Mouse (Mus musculus): ENCODE results near the gene Mtus2.
"Not testable (repeated sequence)": the region's sequence is repeated elsewhere in the genome, so short reads cannot be mapped to it uniquely, and the experiment has no call there.

Gene Mtus2

DNA sequence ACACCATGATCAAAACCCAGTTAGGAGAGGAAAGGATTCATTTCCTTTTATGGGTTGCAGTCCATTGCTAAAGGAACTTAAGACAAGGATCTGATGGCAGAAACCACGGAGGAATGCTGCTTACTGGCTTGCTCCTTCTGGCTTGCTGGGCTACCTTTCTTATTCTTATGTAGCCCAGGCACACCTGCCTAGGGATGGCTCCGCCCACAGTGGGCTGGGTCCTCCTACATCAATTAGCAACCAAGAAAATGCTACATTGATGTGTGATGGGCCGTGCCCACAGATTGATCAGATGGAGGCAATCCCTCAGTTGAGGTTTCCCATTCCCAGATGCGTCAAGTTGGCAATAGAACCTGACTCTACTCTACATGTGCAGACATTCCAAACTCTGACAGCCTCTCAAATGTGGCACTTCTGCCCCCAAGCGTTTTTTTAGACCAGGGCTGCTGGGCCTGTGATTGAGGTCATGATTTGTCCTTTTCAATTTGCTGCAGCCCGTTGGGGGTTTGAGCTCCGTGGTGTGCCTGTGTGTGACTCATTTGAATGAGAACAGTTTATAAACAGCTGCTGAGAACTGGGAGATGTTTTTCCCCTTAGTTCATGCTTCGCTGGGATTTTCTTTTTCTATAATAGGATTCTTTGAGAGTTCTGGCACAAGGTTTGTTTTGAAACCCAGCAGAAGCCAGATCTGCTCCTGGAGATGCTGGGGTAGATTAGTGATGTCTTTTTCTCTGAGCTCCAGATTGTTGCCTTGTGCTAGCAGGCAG, 173.8 kb downstream of the Mtus2 start:
- DNase-seq = peak; percentile 26 to 40

DNA sequence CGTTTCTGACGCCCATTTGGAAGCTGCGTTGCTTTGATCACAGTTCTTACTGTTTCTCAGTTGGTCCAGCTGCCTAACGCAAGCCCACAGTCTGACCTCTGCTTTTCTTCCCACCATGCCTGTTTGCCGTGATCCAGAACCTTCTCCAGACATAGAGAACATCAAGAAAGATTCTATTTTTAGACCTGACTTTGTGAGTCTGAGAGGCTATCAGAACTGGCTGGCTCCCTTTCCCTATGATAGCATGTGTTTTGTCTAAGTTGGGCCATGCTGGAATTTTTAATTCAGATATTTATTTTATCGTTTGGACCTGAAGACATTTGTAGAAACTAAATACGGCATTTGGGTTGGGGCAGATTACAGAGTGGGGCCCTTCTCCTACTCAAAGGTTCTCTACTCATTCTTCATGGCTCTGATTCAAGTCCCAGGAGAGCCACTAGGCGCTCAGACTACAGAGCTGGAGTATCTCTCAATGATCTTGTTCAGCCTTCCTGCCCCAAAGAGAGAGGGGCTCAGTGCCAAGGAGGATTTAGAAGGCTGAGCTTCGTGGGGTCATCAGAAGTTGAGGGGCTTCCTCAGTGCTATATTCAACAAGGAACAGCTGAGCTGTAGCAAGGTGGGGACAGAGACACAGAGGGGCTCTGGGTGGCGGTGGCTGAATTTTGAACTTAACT, 174.5 kb downstream of the Mtus2 start:
- peak; percentile 14 to 44 for DNase-seq

DNA sequence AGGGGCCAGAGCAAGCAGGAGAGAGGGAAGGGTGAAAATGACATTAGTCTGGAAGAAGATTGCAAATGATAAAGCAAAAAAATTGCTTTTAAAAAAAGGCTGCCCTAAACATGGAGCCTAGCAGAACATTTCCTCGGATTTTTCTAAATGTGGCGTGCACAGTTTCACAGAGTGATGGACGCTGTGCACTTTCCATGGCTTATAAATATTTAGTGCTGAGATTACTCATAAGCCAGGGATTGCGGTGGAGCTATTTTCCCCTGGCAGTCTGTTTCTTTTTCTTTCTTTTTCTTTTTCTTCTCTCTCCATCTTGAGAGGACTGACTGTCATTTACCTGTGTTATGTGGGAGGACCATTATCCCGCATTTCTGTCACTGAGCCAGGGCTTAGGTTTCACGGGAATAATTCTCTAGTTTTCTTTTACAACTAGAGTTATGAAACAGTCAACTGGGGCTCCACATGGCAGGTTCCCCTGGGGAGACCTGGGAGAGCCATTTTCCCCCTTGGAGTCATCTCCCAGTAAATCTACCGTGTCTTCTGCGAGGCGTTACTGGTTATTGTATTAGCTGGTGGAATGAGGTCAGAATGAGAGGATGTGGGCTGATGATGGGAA, 176.4 kb downstream of the Mtus2 start:
- no peak for DNase-seq

DNA sequence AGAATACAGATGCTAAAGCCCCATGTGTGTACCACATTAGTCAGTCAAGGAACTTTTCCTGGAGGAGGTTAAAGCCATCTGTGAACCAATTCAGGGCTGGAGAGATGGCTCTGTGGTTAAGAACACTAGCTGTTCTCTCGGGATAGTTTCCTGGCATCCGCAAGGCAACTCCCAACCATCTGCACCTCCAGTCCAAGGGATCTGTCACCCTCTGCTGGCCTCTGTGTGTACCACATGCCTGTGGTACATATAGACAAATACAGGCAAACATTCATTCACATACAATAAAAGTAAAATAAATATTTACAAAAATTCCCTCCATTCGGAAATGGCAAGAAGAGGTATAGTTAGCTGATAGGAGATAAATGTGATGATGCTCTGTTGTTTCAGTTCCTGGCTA, 184.5 kb downstream of the Mtus2 start:
- DNase-seq = no peak

DNA sequence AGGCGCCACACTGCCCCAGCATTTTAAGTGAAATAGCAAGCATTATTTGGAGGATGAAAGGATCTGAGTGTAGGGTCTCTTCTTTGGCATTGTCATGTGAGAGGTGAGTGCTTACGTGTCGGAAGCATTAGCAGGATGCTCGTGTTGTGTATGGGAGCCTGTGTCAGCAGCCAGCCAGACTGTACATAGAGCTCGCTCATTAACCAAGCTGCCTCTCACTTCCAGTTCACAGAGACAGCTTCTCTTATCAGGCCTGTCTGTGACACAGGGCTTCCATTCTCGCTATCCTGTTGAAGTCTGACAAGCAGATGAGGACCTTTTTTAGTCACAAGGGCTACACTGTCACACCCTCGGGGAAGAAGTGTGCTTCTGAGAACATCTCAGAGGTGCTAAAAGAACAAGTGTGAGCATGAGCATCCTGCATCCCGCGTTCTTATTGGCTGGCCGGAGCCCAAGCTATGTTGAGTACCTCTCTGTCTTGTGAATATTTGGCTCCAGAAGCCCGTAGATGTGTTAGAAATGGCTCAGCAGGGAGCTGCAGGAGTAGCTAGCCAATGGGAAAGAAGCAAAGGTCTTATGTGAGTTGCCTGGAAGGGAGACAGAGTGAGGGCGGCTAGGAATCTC, 189.2 kb downstream of the Mtus2 start:
- DNase-seq = no peak

DNA sequence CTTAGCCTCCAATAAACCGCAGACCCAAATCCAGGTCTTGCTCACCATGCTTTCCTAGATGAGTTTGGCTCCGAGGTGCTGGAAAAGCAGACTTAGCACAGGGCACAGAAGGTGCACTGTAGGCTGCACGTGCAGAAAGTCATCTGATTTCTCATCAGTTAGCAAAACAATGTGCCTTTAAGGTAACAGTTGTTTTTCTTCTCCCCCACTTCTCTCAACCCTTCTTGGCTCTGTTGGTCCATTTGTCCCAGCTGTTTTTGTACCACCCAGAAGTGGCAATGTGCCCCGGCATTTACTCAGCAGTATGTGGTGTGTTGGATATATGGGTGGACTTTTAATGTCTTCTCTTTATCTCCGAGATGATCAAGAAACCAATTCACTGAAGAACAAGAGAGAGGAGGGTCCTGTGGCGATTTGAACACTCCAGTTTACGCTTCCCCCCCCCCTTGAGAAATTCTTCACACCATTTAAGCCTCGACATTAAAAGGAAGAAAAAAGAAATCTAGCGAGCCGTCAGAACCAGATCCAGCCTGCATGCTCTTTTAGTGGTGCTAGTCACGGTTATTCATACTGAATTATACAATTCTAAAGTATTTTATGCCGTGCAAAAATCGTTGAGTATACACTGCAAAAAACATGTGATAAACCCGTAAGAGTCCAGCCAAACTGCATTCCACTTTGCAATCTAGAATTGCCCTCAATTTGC, 194.9 kb downstream of the Mtus2 start:
- DNase-seq = peak; percentile 15 to 40

DNA sequence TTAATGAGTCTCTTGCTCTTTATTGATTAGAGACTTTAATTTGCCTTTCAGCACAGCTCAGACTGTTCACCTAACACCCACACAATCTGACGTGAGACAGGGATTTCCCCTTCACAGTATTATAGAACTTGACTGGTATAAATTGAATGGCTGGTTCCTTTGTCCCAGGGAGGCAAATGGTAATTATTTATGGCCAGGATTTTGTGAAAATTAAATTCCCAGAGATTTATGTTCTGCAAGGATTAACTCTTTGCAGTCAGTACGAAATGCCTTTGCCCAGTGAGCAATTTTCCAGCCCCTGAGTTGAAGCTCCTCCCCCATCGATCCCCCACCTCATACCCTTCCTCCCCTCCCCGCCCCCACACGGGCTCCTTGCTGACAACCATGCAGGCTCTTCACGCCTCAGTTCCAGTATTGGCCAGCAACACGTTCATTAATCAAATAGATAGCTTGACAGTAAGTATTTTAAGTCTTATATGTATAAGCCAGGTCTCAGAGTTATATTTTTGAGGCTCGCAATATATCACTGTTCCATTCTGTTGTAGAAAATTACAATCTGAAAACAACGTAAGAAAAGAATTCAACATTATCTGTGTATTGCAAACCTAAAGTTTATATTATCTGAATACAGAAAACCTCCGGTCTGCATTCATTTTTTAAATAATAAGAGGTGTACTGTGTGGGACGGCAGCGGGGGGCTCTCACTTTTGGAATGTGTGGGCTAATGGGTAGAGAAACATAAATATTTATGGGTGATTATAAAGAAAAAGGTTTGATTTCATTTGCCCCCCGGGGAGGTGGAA, 195.7 kb downstream of the Mtus2 start:
- no peak for DNase-seq

DNA sequence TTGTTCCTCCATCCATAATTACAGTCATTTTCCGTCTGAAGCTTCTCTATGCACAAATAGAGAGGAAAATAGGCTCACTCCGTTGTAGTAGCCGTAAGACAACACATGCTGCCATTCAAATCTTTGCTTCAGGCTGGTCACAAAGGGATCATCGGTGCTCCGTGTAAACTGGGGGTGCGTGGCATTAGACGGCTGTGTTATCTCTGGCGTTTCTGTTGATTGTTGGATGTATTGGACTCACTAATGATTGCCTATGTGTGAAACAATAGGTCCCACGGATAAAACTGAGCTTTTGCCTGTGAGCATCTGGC, 196.2 kb downstream of the Mtus2 start:
- no peak for DNase-seq

DNA sequence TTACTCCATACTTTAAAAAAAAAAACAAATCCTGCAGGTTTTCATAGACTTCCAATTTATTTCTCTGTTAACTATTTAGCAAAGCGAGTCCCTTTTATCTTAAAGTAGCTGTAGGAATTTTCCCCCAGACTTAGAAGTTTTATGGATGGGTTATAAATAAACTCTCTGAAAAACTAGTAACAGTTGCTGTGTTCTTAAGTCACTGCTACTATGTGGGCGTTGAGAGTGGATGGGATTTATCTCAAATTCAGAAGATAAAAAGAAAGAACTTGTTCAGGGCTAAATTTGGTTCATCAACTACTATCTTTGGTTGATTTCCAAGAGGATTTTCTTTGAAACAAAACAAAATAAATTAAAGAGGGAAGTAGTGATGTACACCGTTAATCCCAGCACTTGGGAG, 197.6 kb downstream of the Mtus2 start:
- no peak for DNase-seq

DNA sequence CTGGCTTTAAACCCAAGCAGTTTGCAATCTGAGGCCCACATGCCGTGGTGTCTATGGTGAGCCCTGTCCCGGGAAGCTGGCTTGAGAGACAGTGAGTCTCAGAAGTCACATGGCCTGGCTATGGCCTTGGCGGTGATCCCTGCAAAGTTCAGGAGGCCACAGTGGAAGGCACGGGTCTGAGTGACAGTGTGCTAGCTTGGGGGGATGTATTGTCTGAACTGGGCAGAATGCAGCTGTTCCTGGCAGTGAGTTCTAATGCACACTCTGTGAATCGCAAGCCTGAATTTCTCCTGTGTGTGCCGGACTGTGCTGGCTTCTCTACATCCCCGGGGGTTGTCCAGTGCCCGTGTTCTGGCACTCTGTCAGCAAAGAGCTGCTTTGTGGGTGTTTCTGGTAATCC, 202.2 kb downstream of the Mtus2 start:
- DNase-seq = peak; percentile 40 to 71

DNA sequence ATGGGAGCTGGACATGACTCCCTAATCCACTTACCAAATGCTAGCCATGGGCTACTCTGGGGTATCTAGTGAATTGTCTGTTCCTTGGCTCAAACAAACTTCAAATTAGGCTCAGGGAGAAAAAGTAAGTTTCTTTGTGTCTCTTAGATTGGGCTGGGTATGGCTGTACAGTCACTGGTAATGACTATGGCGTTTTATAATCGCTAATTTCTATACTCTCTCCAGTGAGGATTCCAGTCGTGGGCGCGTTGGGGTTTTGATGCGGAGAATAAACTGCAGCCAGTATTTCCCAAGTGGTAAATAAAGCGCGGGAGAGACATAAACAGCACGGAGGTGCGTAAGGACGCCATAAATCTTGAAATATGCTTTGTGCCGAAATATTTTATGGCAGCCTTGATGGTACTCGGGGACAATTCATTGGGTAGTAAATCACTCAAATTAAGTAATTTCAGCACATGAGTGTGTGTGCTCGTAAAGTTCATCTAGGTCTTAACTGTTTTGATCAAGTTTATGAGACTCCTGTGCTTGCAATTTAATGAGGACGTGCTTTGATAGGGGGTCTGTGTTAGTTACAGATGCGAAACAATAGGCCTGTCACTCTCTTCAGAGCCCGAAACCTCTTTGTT, 203.5 kb downstream of the Mtus2 start:
- no peak for DNase-seq

DNA sequence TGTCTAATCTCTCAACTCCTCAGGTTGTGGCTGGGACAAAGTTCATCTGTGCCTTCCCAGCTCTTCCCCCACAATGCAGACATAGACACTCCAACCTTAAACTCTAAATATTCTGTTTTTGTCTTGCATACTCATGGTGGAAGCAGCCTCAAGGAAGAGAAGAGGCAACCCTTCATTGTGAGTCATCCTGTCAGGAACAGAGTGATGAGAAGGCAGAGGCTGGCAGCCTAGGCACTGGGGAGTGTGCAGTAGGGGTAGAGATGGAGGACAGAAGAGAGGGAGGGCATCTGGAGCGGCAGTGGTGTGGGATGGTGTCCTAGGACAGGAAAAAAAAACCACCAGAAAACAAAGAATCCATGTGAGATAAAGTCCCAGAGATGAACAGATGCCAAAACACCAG, 208.0 kb downstream of the Mtus2 start:
- DNase-seq = no peak

DNA sequence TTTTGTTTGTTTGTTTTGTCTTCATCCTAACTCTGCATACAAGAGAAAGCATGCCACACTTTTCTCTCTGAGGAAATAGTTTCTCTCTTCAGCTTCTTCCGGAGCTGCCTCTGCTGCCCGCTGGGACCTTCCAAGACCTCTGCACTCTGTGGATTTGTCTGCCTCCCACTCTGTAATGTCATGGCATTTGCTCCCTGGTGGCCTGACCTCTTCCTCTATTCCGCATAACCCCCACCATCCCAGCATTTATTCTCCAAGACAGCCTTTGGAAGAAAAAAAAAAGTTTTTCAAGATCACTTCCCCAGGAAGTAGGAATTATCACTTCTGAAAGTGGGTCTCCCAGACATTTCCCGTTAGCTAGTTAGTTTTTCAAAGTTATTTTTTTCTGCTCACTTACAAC, 218.0 kb downstream of the Mtus2 start:
- no peak for DNase-seq

DNA sequence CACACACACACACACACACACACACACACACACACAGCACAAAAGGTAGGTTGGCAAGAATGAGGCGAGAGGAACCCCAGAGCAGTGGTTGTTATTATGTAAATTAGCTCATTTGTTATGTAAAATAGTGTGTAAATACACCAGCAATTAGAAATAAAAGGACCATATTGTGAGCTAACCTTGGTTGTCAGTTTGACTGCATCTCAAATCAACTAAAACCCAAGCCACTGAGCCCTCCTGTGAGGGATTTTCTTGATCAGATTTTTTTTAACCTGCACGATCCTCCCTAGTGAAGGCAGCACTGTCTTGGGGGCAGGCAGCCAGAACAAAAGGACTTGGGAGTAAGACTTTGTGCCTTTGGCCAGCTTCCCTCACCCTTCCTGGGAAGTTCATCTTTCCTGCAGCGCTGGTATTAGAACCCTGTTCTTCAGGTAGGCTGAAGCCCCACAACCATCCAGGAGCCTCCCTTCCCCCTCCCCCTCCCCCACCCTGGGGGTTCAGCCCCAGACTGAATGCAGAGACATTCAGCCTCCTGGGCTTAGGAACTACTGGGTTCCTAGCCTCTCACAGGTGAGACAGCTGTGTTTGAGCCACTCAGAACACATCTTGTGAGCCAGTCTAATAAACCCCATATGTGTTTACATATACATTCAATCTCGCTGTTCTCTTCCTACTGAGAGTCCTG, 218.8 kb downstream of the Mtus2 start:
- DNase-seq = no peak

DNA sequence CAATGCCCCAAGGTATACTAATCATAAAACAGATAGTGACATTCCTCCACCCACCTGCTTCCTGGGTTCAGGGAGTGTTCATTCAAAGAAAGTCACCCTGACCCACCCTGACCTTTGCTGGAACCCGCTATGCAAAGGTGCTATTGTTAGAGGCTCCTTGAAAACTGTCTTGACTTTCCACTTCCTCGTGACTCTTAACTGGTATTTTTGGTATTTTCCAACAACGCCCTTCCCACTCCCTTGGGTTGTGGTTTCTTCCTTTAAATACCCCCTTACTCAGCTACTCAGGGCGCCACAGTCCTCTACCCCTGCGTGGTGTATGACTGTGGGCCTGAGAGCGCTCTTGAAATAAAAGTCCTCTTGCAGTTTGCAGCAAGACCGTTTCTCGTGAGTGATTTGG, 219.4 kb downstream of the Mtus2 start:
- not testable (repeated sequence) for DNase-seq

DNA sequence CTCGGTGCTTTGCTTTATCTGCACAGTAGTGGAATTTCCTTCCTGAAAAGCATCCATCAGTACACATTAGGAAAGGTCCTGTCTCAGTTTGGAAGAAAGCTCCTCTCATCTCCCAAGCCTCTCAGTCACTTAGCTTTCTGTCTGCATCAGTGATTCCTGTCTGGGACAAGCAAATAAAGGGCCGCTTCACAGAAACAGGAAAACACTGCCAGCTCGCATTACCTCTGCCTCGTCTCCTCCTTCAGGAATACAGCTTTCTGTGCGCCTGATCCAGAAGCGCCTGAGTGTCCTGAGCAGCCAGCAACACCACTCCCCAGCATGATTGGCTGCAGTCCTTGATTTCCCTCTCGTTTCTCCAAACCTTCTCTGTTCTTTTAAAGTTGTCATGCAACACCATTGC, 222.1 kb downstream of the Mtus2 start:
- no peak for DNase-seq

DNA sequence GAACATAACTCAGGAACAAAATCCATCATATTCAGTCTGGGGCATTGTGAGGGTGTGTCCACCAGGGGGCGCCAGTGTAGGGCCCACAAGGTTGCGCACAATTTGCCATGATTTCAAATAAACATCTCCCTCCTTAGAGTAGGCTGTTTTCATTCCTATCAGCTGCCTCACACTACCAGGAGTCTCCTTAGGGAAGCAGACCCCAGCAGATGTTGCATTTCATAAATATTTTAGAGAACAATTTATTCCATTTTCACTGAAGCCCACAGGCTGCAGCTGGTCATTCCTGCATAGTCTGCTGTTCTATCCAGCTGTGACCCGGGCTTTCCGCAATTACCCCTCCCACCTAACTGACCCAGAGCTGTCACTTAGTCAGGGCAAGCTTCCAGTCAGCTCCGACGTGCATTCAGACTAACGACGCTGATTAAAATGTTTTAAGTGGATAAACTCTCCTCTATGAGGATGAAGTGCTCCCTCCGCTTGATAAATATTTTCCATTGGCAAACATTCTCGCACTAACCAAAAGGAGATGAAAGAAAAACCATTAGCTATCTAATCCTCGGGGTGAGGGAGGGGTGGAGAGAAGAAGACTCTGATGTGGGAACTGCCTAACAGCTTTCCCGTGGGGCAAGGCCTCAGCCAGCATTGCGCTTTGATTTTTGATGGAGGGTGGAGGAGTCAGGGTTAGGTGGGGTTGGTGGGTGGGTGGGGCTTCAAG, 223.6 kb downstream of the Mtus2 start:
- DNase-seq = peak; percentile 35 to 71

DNA sequence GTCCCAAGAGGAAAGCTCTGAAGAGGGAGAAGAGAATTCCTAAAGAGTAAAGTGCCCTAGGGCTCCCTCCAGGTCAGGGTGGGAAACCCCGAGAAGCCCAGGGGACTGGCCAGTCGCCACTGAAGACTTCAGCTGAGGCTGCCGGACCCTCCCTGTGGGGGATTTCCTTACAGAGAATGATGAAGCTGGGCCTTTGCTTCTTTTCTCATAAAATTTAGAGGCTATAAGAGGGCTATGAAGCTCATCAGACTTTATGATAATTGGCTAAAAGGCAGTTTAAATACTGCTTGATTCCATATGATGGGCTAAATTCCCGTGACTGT, 224.1 kb downstream of the Mtus2 start:
- DNase-seq = no peak

DNA sequence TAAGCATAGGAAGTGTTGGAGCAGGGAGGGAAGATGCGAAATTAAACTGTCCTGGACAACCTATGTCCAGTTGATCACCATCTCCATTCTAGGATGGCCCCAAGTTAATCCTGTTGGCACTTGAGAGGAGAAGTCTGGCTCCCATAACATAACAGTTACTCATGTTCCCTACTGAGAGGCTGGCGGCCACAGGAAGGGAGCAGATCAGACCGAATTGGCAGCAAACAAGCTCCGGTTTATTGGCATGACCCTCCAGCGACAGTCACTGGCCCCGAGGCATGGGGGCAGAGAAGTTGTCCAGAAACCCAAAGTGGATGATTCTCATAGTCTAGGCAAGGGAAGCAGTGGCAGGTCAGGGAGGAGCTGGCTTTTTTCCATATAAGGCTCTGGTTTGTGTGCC, 224.8 kb downstream of the Mtus2 start:
- DNase-seq = peak in 1 of 2 experiments; percentile 50

DNA sequence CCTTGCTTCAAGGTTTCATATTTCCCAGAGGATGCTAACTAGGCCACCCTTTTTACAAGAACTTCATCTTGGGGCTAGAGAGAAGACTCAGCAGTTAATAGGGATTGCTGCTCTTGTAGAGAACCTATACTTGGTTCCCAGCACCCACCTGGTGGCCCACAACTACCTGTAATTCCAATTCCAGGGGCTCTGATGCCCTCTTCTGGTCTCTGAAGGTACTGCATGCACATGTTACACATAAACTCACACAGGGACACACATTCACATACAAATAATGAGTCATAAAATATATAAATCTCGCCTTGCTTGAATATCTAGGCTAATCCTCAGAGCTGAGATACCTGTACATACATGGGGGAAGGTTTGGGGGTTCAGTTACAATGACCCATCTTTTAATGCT, 228.8 kb downstream of the Mtus2 start:
- DNase-seq = no peak

DNA sequence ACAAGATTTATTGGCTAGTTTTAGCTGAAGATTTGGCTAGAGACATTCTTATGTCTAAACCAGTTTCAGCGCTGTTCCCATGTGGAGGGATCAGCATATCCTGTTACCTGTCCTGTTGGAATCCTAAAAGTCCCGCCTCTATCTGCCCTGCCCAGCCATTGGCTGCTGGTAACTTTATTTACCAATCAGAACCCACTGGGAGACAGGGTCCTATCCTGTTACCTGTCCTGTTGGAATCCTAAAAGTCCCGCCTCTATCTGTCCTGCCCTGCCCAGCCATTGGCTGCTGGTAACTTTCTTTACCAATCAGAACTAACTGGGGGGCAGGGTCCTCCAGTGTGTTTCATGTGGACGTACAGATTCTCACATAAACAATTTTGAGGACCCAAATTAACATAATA, 234.3 kb downstream of the Mtus2 start:
- no peak for DNase-seq

All from lung, postnatal 4 days (tissue).